Mouse (Mus musculus): ENCODE measurements around the gene Slc39a11.

DNA sequence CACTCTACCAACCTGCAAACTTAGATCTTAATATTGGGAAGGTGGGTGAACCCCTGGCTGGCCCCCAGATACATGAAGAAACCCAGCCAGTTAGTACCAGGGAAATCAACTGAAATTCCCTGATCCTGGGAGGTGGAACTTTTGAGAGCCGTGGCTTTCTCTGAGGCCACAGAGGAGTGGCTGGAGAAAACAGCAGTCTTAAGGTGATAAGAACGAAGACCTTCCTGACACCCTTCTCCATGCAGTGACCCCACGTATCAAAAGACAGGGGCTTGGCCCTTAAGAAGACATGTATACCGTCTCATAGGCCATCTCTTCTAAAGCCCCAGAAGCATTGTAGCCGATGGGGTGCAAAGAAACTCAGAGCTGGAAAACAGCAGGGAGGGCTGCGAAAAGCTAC, 146.9 kb downstream of the Slc39a11 start:
- TF ChIP-seq GATA1 (IDR thresholded peaks at IDR 0.05; ENCODE audit: low read length) (no peak), TAL1 (IDR thresholded peaks at IDR 0.05; ENCODE audit: low read length) (no peak)
